Mouse (Mus musculus): ENCODE measurements at regions not wholly inside any gene's neighbourhood (a gene's known extent, or its start where the extent isn't known, plus 50 kb on each side); places are given as distances from the start of the nearest gene placed in this dataset.

DNA sequence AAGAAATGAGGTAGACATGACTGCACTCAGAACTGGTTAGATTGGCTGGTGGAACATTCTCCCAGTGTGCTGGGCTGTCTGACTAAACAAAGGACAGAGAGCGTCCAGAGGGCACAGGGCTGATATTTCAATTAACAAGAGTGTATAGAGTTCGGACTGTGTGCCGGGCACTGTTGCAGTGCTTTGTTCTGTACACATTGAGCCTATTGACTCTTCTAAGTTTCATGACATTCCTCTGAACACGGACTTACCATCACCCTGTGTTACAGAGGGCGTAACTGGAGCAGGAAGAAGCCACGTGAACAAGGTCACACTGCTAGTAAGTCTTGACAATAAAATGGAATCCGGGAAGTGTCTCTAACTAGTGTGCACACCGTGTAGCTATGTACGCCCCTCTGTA, 92.1 kb upstream of the Barx2 start:
- DNase-seq: peak; percentile 77

DNA sequence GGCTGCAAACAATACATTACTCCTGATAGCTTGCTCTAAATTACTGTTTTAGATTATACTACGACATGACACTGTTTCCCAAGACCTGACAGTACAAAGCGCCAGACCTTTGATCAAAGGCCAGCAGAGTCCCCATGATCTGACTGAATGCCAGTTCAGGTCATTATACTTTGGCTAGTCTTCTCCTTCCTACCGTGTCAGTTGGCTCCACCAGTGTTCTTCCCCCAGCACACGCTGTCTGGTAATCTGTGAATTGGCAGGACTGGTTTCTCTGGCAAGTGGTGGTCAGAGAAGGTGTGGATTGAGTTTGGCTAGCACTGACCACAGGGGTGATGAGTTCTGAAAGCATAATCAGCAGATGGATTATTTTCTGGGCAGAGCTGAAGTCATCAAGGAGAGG, 93.1 kb upstream of the Barx2 start:
- DNase-seq: peak; percentile 95

DNA sequence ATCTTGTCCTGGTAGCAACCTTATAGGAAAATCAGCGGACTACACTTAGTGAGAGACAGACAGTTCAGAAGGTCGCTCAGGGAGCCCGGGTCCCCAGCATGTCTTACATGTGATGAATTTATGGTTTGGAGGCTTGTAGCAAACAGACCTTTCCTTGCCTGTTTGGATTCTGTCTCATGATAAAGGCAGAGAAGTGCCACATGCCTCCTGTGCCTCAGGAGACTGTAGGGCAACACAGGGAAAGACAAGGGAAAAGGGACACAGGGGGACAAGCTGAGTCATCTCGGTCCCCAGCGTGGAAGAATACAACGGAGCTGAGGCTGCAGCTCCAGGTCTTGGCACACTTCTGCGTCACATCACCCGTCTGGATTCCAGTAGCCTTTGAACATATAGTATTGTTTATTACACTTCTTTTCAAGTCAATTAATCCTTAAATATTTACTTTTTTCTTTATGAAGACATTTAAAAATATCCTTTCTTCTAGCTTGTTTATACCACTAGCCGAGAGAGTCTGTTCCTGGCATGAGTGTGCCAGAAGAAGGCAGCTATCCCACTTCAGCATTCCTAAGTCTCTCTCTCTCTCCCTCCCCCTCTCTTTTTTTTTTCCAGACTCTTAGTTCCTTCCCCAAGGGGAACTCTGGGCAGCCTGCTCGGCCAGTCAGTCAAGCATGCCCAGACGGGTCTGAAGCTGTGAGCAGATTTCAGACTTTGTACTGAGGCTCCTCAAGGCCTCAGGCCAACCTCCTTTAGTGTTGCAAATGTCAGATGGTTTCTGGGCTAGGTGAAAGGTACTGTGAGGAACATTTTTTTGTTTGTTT, 97.9 kb upstream of the Barx2 start:
- peak; percentile 87 for DNase-seq

DNA sequence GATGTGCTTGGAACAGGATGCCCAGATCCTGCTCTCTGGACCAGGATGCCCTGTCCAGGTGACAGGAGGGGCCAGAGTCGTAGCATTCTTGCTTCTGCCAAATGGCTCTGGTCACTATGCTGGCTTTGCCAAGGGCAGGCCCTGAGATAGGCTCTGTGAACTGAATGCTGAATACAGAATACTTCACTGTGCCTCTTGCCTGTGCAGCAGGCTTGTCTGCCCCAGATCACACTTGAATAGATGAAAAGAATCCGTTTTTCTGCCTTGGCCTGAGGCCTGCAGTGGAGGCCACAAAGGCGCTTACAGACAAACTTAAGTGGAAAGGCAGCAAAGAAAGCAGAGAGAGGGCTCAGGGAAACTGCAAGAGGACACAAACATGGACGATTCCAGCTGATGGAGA, 99.7 kb upstream of the Arhgap32 start:
- DNase-seq: peak; percentile 91

DNA sequence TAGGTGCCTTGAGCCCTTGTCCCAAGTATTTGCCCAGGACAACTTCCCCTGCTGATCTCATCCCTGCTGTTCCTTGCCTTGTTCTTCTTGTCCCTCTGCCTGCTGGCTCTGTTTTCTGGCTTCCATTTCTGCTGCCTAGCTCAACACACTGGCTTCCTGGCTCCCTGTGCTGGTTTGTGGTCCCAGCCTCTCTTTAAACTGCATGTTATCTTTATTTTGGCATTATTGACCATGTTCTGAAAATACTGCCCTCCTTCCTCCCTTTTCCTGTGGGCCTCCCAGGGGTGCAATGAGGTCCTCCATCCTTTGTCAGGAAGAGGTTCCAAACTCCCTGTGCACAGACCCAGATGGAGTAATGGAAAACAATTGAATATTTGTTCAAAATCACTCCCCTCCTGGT, 97.9 kb upstream of the Arhgap32 start:
- peak; percentile 99 for DNase-seq

DNA sequence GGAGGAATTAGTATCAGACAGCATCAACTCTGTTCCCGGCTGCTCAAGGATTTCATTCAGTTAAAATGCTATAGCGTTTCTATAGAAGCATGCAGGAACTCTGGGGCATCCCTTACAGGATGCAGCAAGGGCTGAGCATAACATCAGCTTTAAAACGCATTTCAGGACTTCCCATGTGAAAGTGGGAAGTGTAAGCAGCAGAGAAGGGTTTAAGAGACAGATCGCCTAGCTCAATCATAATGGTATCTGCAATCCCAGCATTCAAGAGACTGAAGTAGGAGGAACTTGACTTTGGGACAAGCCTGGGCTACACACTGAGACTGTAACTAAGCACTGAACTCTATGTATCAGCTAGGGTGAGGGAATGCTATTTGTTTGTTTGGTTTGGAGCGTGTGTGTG, 96.2 kb upstream of the Arhgap32 start:
- peak; percentile 23 for DNase-seq

DNA sequence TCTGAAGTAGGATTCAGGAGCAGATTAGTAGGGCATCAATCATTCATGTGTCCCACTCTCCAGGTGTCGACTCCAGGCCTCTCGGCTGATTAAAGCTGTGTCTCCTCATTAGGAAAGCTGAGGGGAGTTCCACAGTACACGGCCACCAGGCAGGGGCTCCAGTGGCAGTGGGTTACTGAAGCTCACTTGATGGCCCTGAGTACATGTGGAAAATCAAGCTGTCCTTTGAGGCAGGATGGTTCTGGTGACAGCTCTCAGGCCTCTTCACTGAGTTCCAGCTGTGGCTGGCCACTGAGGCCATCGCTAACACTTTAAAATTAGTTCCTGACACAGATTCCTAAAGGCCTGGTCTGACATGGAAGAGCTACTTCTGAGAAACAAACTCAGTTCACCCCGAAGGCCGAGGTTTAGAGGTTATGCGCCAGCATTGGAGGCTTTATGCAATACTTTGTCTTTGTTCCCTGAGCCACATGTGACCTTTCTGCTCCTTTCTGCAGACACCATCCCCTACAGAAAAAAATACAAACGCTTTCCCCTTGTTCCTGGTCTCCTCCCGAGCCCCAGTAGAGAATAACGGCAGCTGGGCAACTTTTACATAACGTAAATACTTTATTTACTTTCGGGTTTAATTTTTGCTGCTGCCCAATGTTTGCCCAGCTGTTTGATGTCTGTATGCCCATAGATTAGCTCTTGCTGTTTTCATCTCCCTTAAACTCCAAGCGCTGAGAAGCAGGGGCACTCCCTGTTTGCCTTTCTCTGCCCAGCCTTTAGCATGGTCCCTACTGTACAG, 94.8 kb upstream of the Arhgap32 start:
- DNase-seq: peak; percentile 95

DNA sequence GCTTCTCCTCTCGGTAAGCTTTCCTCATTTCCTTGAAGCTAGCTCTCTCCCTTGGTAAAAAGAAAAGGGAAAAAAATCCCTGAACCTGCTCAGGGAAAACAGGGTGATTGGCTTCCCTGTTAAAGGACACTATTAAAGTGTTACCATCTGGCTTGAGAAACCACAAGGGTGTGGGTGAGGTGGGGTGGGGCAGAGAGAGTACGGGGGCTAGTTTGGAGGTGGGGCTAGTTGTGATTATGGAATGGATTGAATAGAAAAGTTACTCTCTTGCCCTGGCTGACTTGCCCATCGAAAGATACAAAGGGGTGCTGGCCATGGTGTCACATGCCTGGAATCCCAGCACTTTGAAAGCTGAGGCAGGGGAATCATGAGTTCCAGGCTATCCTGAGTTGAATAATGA, 94.2 kb upstream of the Arhgap32 start:
- peak; percentile 82 for DNase-seq

DNA sequence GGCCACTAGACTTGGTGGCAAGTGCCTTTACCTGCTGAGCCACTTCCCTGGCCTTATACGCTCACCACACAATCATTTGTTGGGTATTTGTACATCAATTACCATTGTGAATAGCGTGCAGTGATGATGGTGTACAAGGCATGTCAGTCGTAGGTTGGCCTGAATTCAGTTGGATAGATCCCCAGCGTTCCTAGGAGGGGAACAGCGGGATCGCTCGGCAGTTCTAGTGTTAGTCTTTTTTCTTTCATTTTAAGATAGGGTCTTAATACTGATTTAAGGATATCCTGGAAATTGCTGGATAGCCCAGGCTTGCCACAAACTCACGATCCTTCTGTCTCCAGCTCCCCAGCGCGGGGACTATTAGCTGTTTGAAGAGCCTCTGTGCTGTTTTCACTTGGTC, 92.9 kb upstream of the Arhgap32 start:
- peak; percentile 84 for DNase-seq

DNA sequence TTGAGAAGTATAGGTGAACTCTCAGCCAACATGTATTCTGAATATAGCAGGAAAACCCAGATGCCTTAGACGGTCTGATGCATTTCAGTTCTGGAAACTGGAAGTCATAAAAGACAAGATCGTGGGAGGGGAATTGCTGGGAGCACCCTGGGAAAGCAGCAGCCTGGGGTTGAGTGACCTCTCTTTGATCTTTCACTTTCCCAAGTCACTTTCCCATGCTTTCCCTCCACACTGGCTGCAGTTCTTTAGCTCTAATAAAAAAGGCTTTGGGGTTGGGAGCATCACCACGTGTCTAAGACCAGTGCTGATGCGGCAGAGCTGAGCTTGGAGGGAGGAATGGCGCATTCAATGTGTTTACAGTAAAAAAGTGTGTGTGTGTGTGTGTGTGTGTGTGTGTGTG, 91.2 kb upstream of the Arhgap32 start:
- DNase-seq: peak; percentile 97

DNA sequence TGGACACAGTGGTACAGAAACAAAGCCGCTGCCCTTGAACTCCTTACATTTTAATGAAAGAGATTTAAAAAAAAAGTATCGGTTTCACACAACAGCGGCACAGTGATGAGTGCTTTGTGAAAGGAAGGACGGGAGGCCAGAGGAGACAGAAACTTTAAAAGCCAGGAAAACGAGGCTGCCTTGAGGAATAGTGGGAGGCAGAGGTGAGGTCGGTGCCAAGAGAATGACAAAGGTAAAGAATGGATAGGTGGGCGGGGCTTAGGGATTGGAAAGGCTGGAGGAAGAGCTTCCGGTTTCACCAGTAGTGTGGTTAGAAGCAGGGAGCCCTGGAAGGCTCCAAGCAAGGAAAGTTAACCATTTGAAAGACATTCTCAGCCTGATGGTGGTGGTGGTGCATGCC, 88.0 kb upstream of the Arhgap32 start:
- peak; percentile 83 for DNase-seq

DNA sequence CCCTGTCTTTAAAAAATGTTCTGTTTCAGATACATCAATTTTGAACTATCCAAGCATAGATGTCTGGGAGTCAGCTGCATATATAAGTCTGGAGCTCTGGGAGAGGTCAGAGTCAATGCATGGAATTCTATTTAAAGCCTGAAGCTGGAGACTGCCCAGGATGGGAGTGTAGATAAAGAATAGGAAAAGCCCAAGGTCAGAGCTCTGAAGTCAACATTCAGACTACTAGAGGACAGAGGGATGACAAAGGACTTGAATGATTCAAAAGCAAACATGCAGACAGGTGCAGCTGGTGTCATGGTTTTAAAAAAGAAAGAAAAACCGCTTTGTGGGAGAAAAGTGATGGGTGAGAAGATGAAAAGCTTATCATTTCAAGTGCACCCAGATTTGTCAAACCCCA, 86.9 kb upstream of the Arhgap32 start:
- DNase-seq: no peak

DNA sequence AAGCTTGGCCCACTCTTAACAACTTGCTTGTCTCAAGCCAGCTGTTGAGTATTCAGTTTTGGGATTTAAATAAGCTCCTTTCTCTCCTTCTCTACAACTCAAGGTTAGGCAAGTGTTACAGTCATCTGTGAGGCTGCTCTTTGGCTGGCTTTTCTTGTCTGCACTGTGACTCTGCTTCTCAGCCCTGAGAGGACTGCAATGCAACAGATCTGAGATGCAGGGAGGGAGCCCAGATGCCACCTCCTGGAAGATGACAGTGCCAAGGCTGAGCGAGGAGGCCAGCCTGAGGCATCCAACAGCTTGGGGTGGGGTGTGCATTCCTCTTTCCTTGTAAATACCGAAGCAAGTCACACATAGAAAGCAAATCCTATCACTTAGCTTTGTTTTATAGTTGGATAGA, 86.2 kb upstream of the Arhgap32 start:
- DNase-seq: peak; percentile 93

DNA sequence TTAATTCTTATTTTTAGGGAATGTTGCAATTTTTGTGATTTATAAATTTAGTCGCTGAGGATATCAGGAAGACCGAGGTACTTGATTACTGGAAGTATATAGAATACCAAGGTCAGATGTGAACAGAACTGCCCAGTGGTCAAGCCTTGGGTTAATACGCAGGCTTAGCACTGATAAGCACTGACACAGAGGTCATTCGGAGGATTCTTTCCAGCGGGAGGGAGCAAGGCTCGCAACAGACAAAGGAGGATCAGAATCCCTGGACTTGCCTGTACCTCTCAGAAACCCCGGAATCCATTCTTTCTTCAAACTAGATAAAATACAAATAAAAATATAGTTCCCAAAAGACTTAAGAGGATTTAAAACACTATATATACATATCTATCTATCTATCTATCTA, 85.7 kb upstream of the Arhgap32 start:
- peak; percentile 70 for DNase-seq

DNA sequence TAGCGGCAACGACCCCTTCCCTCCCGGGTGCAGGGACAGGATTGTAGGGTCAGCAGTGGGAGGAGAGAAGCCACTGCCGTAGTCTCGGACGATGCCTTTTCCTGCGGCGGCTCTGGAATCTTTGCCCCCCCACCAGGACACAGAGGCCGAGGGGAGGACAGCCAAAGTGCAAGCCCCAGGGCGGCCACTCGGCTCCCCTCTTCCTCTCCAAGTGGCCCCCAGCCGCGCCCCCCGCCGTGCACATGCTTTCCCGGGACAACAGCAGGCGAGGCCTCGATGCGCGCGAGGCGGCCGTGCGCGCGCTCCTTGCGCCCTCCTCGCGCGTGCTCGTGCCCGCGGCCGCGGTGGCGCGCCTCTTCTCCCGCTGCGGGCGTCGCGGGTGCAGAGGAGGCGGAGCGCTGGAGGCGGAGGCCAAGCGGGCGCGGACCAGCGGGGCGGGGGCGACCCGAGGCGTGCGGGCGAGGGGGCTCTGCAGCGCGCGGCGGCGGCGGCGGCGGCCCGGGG, 83.9 kb upstream of the Arhgap32 start:
- peak; percentile 99 for DNase-seq

DNA sequence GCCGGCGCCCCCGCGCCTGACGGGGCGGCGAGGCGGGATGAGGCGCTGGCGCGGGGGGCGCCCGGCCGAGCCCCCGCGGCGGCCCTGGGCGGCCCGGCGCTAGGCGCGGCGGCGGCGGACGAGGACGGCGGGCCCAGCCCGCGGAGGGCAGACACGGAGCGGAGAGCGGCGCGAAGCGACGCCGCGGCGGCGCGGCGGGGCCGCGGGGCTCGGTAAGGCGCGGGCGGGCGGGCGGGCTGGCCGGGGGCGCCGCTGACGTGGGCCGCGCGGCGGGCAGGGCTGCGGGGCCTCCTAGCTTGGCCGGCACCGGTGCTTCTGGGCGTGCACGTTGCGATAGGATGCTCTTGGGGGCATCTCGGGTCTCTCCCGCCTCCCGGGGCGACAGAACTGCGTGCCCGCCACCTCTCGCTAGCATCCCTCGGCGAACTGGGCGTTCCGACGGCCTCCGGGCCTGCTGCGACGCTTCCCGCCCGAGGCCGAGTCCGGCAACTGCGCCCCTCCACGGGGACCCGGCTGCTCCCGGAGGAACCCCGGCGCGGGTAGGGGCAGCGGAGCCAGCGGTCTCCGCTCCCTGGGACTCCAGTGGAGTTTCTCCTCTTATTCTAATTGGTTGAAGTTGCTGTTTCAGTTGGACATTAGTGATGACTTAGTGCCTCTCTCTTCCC, 83.3 kb upstream of the Arhgap32 start:
- peak; percentile 96 for DNase-seq

DNA sequence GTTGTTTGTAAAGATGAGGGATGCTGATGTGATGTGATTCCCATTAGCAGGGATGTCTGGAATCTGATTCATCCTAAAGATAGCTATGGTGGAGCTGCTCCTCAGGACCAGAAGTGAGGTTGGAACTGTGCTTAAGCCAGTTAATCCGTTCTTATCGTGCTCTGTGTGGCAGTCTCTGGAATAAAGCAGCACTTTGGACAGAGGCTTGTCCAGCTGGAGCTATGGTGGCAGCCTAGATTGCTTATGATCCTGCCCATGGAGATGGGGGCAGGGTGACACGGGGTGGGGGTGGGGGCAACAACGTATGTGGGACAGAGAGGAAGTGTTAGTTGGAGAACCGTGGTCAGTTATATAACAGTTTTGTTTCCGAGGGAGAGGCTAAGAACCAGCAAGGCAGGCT, 82.0 kb upstream of the Arhgap32 start:
- DNase-seq: peak; percentile 91

DNA sequence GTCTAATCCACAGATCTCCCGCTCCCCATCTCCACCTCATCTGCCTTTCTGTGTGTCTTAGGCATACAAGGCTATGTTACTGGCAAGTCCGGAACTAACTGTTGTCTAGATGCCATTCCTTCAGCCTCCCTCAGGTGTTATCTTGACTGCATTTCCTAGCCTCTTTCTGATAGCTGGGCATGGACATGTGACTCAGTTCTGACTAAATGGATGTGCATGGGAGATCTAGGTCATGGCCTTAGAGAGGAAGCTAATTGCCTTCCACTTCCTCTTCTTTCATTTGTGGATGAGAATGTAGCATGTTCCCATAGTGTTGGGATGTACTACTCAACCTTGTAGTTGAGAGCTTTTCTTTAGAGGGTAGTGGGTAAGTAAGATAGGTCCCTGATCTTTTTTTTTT, 75.9 kb upstream of the Arhgap32 start:
- peak; percentile 82 for DNase-seq

DNA sequence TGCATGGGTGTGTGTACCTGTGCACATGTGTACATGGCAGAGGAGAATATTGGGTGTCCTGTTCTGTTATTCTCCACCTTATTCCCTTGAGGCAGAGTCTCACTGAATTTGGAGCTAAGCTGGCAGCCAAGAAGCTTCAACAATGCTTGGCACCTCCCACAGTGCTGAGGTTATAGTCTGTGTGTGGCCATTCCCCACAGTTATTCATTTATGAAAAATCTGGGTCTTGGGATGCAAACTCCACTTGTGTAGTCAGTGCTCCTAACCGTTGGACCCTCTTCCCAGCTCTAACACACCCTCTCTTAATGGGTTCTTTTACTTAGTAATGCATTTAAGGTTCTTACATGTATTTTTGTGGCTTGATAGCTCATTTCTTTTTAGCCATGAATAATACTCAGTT, 72.6 kb upstream of the Arhgap32 start:
- peak; percentile 53 for DNase-seq

DNA sequence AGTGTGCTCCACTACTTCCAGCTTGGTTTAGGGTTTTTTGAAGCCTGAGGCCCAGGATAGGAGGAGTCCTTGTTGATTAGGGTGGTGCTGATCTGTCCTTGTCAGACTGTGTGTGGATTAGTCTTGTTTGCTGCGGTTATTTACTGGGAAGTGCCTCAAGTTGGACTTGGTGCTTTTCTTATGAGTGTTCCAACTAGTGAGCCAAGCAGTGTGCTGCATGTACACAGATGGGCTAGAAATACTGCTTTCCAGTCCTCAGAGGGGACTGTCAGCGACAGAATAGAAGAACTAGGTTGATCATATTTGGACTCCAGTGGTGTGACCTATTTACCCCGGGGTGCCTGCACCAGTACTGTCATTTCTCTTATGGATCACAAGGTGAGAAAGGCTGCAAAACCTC, 69.1 kb upstream of the Arhgap32 start:
- peak; percentile 83 for DNase-seq

DNA sequence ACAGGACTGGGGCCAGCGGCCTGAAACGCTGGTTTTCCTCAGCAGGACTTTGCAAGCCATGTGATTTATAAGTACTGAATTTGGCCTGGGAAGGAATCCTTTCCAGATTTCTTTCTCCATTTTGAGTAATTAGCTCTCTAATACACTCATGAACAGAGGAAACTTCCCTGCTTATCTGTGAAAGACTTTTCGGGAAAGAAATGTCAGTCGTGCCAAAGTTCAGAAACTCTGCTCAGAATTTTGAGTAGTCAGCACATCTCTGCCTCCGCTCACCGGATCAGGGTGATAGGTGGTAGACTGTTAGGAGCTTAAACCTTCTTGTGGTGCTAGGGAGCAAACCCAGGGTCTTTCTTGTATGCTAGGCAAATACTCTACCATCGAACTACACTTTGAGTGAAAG, 67.0 kb upstream of the Arhgap32 start:
- peak; percentile 72 for DNase-seq

DNA sequence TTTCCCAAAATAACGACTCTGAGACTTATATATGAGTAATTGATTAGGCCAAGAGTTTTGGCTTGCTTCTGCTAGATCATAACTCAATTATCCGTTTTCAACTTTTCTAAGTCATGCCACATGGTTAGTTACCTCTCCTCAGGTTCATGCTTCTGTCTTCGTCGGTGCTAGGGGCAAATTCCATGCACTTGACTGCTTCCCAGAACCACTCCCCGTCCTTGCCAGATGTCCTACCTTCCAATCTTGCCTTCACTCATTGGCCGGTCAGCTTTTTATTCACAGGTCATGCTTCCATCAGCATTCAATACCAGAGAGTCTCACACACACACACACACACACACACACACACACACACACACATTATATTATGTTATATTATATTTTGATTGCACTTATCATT, 66.4 kb upstream of the Arhgap32 start:
- DNase-seq: peak; percentile 41

DNA sequence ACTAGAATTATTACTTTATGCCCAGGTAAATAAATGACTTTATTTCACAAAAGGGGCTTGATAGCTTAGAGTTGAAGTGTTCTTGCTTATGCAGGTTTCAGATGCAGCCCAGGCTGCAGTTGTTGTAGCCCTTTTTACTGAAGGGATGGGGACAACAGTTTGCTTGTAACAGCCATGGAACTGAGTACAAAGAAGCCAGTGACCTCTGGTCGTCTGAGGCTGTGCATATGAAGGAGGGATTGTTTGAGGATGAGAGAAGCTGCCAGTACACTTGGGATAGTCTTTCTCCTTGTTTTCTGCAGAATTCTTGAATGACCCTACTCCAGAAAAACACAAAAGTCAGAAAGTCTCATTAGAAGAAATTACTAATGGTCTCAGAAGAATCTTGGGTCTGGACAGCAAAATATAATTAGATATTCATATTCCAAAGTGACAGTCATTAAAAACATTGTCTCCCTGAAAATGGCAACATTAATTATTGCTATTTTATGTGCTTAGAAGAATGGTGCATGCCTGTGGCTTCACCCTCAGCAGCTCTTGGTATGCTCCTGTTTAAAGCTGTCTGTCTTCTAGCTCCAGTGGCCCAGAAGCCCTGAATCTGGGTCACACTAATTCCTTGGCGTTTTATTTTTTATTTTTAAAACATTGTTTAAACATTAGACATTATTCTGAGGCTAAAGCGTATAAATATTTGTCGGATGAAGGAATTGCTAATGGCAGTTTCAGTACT, 61.9 kb upstream of the Arhgap32 start:
- DNase-seq: peak; percentile 72

Data from heart, adult 11 months (tissue).